Mouse (Mus musculus): ENCODE results near the gene Calcr.
"Not testable (repeated sequence)": the region's sequence is repeated elsewhere in the genome, so short reads cannot be mapped to it uniquely, and the experiment has no call there.

Gene Calcr

GRCm38 (mm10) chr6:3764230-3764764, at the start of gene Calcr:
Gene Calcr (minus strand): TSS chr6:3764714.
- no peak for DNase-seq (ENCODE audit: low spot score)

GRCm38 (mm10) chr6:3767485-3767884, 3.0 kb upstream of the Calcr start:
- no peak for DNase-seq (ENCODE audit: low spot score)

- DNase-seq (ENCODE audit: low spot score) = no peak
Measured at GRCm38 (mm10) chr6:3763171-3763967, 1.1 kb downstream of the Calcr start.

GRCm38 (mm10) chr6:3751576-3751975, 12.9 kb downstream of the Calcr start:
- no peak for DNase-seq (ENCODE audit: low spot score)

DNA sequence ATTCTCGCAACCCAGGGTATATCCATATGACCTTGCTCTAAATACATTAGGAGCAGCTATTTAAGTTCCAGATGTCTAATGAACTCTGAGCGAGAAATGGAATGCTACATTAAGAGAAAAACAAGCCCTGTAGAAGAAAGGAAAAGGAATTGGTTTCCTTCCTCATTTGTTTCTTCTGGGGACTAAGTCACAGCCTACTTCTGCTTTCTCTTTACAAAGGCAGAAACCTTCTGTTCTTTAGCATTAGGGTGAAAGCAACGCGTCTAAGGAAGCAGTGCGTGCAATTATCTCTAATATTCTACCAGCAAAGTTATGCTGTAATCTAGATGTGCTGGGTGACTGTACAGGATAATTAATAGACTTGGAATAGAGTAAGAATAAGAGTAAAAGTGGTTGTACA, 14.9 kb downstream of the Calcr start:
- no peak for DNase-seq (ENCODE audit: low spot score)

DNA sequence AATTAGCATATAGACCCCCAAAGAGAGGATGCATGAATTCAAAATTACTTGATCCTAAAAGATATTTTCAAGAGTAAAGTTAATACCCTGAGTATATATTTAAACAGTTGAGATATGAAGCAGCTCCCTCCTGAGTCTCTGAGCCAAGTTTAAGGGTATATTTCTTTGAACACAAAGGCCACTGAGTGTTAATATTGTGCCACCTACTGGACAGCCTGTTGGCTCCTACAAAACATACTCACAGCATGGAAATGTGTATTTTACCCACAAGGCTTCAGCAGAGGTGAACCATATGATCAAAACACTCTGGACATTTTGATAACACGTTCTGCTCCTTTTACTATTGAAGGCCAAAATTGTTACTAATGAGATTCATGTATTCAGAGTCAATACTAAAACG, 19.0 kb downstream of the Calcr start:
- DNase-seq (ENCODE audit: low spot score) = no peak

DNA sequence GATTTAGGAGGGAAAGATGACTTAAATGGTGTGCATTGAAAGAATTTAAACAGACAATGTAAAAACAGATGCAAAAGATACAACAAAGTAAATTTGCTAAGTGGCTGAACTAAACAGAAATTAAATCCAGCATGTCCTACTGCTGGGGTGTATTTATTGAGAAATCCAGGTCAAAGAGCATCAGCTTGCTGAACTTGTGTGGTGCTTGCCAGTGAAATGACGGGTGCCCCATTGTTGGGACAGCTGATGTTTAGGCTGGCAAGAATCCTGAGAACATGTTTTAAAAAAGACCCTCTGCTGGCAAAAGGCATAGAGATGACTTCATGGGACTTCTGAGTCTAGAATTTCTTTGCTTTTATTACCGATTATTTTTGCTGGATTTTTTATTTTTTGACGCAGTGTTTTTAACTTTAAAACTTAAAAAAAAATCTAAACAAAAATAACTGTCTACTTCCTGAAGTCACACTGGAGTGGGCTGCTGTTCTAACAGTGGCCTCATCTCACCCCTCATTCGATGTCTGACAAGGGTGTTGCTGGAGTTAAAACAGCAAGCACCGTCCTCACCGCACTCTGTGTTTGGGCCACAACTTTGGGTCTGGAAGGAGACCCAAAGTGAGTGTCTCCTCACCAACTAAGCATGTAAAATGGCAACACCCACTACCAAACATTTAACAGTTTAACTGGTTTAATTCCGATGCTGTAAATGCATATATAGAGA, 22.4 kb downstream of the Calcr start:
- no peak for DNase-seq (ENCODE audit: low spot score)

DNA sequence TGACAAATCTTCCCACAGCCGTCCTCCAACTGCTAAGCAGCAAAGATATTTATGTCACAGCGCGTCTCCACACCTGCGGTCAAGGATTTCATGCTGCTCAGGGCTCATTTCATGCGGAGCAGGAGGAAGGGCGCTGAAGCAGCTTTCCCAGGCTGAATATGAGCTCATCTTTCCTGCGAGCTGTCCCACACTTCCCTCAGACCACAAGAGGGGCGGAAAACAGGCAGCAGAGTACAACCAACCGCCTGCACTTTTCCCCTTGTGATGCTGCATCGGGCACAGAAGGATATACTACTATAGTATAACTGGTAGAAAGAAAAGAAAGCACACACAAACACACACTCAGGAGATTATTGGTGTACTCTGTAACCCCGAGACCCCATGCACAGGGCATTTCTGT, 23.2 kb downstream of the Calcr start:
- DNase-seq (ENCODE audit: low spot score) = no peak

- no peak for DNase-seq (ENCODE audit: low spot score)
Measured at GRCm38 (mm10) chr6:3730246-3730867, 34.2 kb downstream of the Calcr start.

GRCm38 (mm10) chr6:3688087-3688642, 76.3 kb downstream of the Calcr start:
- DNase-seq (ENCODE audit: low spot score) = no peak

DNA sequence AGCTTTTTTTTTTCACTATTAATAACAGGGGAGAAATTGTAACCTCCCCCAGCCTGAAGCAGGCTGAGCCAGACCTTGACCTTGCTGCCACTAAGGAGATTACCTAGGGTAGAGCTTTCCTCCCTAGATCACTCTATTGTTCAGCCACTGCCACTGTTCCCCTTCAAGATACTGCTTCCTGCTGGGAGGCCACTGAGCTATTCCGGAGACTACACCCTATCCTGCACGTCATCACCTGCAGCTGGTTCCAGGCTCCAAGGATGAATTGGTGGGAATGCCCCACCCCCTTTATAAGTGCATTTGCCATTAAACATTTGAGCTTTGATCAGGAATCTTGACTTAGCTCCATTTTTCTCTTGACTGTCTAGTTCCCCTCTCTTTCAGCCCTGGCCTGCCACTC, 86.2 kb downstream of the Calcr start:
- not testable (repeated sequence) for DNase-seq (ENCODE audit: low spot score)

- no peak for DNase-seq (ENCODE audit: low spot score)
Measured at GRCm38 (mm10) chr6:3677806-3678205, 86.7 kb downstream of the Calcr start.

DNA sequence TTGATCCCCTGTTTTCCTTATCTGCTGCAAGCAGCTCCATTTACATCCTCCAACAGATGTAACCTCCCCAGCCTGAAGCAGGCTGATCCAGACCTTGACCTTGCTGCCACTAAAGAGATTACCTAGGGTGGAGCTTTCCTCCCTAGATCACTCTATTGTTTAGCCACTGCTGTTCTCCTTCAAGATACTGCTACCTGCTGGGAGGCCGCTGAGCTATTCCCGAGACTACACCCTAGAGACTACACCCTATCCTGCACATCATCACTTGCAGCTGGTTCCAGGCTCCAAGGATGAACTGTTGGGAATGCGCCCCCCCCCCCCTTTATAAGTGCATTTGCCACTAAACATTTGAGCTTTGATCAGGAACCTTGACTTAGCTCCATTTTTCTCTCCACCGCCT, 92.6 kb downstream of the Calcr start:
- not testable (repeated sequence) for DNase-seq (ENCODE audit: low spot score)

DNA sequence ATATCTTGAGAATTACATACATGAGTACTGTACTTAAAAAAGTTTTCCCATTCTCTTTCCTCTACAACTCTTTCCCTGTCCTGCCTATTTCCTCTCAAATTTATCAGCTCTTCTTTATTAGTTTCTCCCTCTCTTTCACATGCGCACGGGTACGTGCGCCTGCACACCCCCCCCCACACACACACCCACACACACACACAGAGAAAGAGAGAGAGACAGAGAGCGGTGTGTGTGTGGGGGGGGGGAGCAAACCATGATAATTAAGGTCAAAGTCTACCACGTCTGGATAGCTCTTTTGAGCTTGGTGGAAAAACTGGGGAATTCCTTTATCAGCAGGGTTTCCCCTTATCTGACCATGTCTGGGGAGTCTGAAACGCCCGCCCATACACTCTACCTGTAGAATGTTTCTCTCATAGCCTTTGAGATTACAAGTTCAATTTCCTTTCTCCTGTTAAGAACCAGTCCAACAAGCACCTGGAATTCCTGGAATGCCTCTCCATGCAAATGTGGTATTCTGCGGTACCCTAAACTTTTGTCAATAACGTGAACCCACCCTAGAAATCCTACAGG, 100.3 kb downstream of the Calcr start:
- DNase-seq (ENCODE audit: low spot score) = no peak

DNA sequence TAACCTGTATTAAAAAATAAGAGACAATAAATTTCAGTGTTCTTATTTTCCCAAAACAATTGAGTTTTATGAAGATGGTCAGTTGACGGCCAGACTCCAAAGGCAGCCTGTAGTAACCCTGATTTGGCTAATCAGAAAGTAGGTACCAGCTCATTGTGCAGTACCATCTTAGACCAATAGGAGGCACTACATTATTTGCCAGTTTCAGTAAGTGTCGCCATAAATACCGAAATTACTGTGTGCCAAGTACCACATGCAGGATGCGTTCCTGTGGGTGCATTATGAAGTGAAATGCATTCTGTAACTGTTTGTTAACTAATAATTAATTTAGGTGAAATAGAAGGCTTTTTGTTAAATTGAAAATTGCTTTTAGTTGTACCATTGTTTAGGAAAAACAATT, 106.1 kb downstream of the Calcr start:
- no peak for DNase-seq (ENCODE audit: low spot score)

Measured in layer of hippocampus, adult 9-10 months (tissue).